Mouse (Mus musculus) stomach, postnatal 0 days (tissue): ENCODE measurements at regions not wholly inside any gene's neighbourhood (a gene's known extent, or its start where the extent isn't known, plus 50 kb on each side); places are given as distances from the start of the nearest gene placed in this dataset.

ENCODE experiments used
- ATAC-seq: fragments of 200-750 bp; cut with Nextera tagmentation; 2 replicates; pipeline ENCODE4 v1.8.0; 2017; ENCODE audit not compliant: low FRiP score, low TSS enrichment
- DNase-seq: peaks from one replicate; pipeline ENCODE4 v3.0.0-alpha.2; 2016; ENCODE audit warnings: low spot score
- H3K27ac ChIP-seq: fragments of 300-500 bp; sonication (generic); replicated peaks from 2 replicates; pipeline ENCODE4 v1.5.1; 2014; ENCODE audit warnings: mild to moderate bottlenecking, control low read depth
- H3K27me3 ChIP-seq: fragments of 300-500 bp; sonication (generic); 2 replicates; pipeline ENCODE4 v1.6.1; 2014; ENCODE audit warnings: low read length; ENCODE audit not compliant: control insufficient read depth, insufficient read depth
- H3K36me3 ChIP-seq: fragments of 300-500 bp; sonication (generic); 2 replicates; pipeline ENCODE4 v1.6.1; 2014; ENCODE audit warnings: low read length, mixed read lengths; ENCODE audit not compliant: control insufficient read depth, insufficient read depth
- H3K4me1 ChIP-seq: fragments of 300-500 bp; sonication (generic); replicated peaks from 2 replicates; pipeline ENCODE4 v1.6.1; 2014; ENCODE audit warnings: antibody characterized with exemption; ENCODE audit not compliant: control insufficient read depth, insufficient read depth
- H3K4me2 ChIP-seq: fragments of 300-500 bp; sonication (generic); replicated peaks from 2 replicates; pipeline ENCODE4 v1.6.1; 2014; ENCODE audit warnings: low read depth, mild to moderate bottlenecking, control low read depth, moderate library complexity
- H3K4me3 ChIP-seq: fragments of 300-500 bp; sonication (generic); 2 replicates; pipeline ENCODE4 v1.5.1; 2014; ENCODE audit warnings: low read depth, low read length, control low read depth
- H3K9ac ChIP-seq: fragments of 300-500 bp; sonication (generic); 2 replicates; pipeline ENCODE4 v1.6.1; 2014; ENCODE audit warnings: mild to moderate bottlenecking, low read length, control low read depth, mixed read lengths
- H3K9me3 ChIP-seq: fragments of 300-500 bp; sonication (generic); 2 replicates; pipeline ENCODE4 v1.6.1; 2016; ENCODE audit warnings: low read length; ENCODE audit not compliant: control insufficient read depth
- CTCF ChIP-seq: IDR thresholded peaks from 2 replicates; pipeline ENCODE4 v1.5.1; 2016; ENCODE audit warnings: antibody characterized with exemption, low read depth, mild to moderate bottlenecking, moderate library complexity
- EP300 ChIP-seq: optimal IDR thresholded peaks from 2 replicates; pipeline ENCODE3; 2016; ENCODE audit warnings: antibody characterized with exemption
- WGBS: fragments of 180-500 bp; shearing (Covaris S2); extraction: QIAGEN DNeasy Blood & Tissue Kit; methylation state at CpG from one replicate; pipeline ENCODE4 v1.1.7; 2014; 5-methylcytosine and 5-hydroxymethylcytosine counted together

DNA sequence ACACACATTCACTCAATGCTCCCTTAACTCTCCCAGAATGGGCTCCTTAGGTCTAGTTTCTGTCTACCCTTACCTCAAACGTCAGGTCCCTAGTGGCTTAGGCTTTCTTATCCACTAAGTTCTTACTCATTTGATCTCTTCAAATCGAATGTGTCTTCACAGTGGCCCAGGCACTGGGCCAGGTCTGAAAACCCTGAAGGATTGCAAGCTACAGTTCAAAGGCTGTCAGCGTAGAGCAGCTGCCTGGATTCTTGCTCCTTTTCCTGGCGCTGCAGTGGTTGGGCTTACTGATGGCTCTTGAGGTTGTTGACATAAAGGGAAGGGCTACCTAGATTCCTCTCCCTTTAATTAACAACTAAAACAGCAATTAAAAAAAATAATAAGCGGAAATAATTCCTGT, 103.0 kb downstream of the Ankrd50 start:
- TF ChIP-seq EP300: no peak
- no peak for TF ChIP-seq CTCF
- H3K4me3 ChIP-seq: no peak overlapping the region
- H3K4me2 ChIP-seq: no peak overlapping the region
- WGBS: 34% methylated on average over 5 of the region's 5 CpGs
- peak overlapping the region; percentile 13; the same call in 1 of the 2 replicates for H3K27ac ChIP-seq
- no peaks in the 10 kb centered on the region for H3K27me3 ChIP-seq
- no peaks in the 10 kb centered on the region for H3K4me1 ChIP-seq
- ATAC-seq: no peak
- DNase-seq: peak; percentile 27
- no peak overlapping the region for H3K9ac ChIP-seq
- H3K36me3 ChIP-seq: no peaks in the 10 kb centered on the region
- H3K9me3 ChIP-seq: no peaks in the 10 kb centered on the region

DNA sequence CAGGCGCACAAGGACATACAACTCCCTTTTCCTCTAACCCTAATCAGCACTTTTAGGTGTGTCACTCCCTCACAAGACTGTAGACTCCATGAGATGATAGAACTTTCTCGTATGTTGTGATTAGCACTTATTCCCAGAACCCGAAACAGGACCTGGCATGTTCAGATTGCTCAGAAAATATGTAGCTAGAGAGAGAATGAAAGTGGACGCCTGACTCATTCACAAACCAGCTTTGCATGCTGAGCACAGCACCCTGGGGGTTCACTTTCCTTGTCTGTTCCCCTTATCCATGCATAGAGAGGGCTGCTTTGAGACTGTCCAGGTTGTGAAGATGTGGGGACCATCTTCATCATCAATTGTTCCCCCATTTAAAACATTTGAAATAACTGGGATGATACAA, 111.0 kb downstream of the Ankrd50 start:
- H3K4me2 ChIP-seq: no peak overlapping the region
- TF ChIP-seq EP300 (no peak), CTCF (no peak)
- H3K9ac ChIP-seq: no peak overlapping the region
- H3K27ac ChIP-seq: 0 out of 2 replicates have a peak overlapping the region, but pooled peaks have one; percentile 9
- WGBS: 68% methylated on average over 4 of the region's 4 CpGs
- ATAC-seq (0 out of 2 replicates have a peak, but pooled peaks have one; percentile 49), DNase-seq (no peak)
- H3K27me3 ChIP-seq: no peaks in the 10 kb centered on the region
- no peak overlapping the region for H3K4me3 ChIP-seq
- no peaks in the 10 kb centered on the region for H3K4me1 ChIP-seq
- H3K36me3 ChIP-seq: no peaks in the 10 kb centered on the region
- H3K9me3 ChIP-seq: no peaks in the 10 kb centered on the region

DNA sequence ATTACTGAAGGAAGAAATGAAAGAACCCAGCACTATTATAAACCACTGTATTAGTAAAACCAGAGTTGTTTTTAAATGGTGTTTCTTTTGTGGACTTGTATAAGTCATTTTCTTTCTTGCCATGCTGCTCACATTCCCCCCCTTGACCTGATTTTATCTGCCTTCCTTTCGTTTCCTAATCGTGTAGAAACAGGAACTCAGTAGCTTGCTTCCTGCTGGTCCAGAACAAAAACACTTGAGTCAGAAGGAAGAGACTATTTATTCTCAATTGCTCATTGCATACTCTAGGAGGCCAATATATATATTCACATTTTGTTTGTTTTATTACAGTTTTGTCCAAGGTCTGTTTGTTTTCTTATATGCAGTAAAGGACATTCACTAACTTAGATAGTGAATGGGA, 112.9 kb downstream of the Ankrd50 start:
- Histone ChIP-seq H3K27me3 (no peaks in the 10 kb centered on the region), H3K27ac (no peak overlapping the region), H3K4me3 (no peak overlapping the region), H3K9me3 (no peaks in the 10 kb centered on the region), H3K4me2 (no peak overlapping the region), H3K36me3 (no peaks in the 10 kb centered on the region), H3K4me1 (no peaks in the 10 kb centered on the region), H3K9ac (no peak overlapping the region)
- no peak for TF ChIP-seq EP300
- no peak for TF ChIP-seq CTCF
- 24% methylated on average over 2 of the region's 2 CpGs for WGBS
- DNase-seq (no peak), ATAC-seq (no peak)

DNA sequence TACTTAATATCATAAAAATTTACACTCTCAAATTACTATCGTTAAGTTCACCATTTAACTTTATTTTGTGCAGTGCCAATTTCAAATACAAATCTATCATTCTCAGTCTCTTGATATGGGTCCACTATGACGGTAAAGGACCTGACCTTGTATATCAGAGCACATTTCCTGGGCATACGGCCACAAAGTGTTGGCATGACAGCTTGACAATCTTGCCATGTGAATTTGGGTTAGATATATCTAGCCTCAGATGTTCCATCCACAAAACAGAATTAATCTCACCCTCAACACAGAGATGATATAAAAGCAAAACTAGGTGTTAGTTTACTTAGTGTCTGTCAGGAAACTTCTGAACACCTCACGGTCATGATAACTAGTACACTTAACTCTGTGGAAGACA, 120.8 kb downstream of the Ankrd50 start:
- TF ChIP-seq EP300 (no peak), CTCF (no peak)
- WGBS: 93% methylated on average over 4 of the region's 4 CpGs
- DNase-seq (no peak), ATAC-seq (no peak)
- H3K9ac ChIP-seq: no peak overlapping the region
- no peaks in the 10 kb centered on the region for H3K4me1 ChIP-seq
- no peak overlapping the region for H3K4me3 ChIP-seq
- no peak overlapping the region for H3K4me2 ChIP-seq
- no peaks in the 10 kb centered on the region for H3K36me3 ChIP-seq
- no peaks in the 10 kb centered on the region for H3K27me3 ChIP-seq
- no peak overlapping the region for H3K27ac ChIP-seq
- H3K9me3 ChIP-seq: no peaks in the 10 kb centered on the region

DNA sequence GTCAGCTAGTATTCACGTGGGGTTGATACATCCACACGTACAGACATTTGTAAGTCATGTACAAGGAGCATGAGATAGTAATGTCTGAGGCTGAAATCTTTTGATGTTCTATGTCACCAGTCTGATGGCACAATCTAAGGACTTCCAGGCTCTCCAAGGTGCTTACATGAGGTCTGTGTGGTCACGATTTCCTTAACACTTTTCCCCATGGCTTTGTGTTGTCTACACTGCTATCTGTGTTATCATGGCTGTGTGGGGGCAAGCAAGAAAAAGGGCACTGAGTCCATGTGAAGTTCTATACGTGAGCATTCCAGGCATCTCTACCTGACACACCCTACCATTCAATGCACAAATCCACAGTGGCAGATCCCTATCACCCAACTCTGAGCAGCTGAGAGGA, 123.2 kb downstream of the Ankrd50 start:
- Histone ChIP-seq H3K27ac (no peak overlapping the region), H3K9me3 (no peaks in the 10 kb centered on the region), H3K36me3 (no peaks in the 10 kb centered on the region), H3K27me3 (no peaks in the 10 kb centered on the region), H3K4me1 (0 out of 2 replicates have a peak, but pooled peaks cover 4% of the 10 kb centered on the region), H3K4me2 (no peak overlapping the region), H3K9ac (no peak overlapping the region), H3K4me3 (no peak overlapping the region)
- no peak for ATAC-seq
- no peak for DNase-seq
- TF ChIP-seq EP300: no peak
- no peak for TF ChIP-seq CTCF
- WGBS: 71% methylated on average over 4 of the region's 4 CpGs

DNA sequence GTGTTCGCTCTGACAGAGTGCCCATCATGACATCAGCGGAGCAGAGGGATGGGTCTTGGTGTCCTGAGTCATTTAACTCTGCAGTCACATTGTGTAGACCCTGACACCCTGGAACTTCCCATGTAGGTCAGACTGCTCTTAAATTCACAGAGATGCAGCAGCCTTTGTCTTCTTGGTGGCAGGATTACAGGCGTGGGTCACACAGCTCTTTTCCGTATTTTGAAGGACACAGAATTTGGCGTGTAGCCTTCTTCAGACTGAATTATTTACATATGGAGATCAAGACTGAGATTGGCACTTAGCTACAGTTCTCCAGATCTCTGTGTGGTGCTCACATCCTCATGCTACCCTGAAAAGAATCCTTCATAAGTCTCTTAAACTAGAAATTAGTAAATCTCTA, 123.7 kb downstream of the Ankrd50 start:
- Histone ChIP-seq H3K36me3 (no peaks in the 10 kb centered on the region), H3K27ac (no peak overlapping the region), H3K9ac (no peak overlapping the region), H3K4me3 (no peak overlapping the region), H3K4me2 (no peak overlapping the region), H3K9me3 (no peaks in the 10 kb centered on the region), H3K4me1 (0 out of 2 replicates have a peak, but pooled peaks cover 4% of the 10 kb centered on the region), H3K27me3 (no peaks in the 10 kb centered on the region)
- DNase-seq (no peak), ATAC-seq (no peak)
- TF ChIP-seq EP300 (no peak), CTCF (no peak)
- WGBS: 62% methylated on average over 5 of the region's 5 CpGs
